Mouse (Mus musculus): ENCODE results near the gene Chic2. TPM values are rescaled to one million over a fixed set of nuclear protein-coding genes. Genes with fewer than 3 reads are reported as not detected.

Gene Chic2
- polyA plus RNA-seq, 1 experiment: 12.7 TPM

DNA sequence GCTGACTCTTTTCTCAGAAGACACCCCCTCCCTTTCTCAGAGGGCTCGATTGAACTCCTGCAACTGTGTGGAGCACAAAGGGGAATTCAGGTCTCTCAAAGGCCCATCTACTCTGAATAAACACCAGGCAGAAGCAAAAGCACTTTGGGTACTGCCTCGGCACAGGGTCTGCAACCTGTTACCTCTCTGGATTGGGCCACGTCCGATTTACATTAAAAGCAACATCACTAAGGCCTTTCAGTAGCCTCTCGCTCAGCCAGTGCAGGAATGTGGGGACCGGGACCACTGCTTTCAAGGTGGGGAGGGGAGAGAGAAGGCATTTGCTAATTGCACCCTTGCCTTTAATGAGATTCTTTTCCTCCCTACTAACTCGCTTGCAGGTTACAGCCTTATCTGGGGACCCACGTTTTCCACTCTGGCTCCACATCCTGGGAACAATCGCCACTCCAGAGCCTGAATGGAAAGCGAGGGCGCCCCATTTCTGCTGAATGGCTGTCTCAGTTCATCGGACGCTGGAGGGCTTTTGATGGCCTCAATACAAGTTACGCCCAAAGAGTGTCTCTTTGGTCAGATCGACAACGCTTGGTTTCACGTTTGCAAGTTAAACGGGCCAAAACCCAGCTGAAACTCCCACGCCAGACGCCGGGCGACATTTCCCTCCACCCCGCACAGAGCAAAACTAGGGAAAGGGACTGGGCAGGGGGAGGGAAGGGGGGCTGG is 26.2 kb upstream of the Chic2 start:
- no peak for DNase-seq
- WGBS: 13% methylated on average over 23 of the region's 23 CpGs
- no peak for TF ChIP-seq POLR2A (IDR thresholded peaks at IDR 0.05; ENCODE audit: control insufficient read depth, extremely low read depth, insufficient read depth, low read length, poor library complexity)
- no peak for TF ChIP-seq CTCF (IDR thresholded peaks at IDR 0.05; ENCODE audit: borderline replicate concordance, control insufficient read depth, extremely low read depth, insufficient read depth, low read length, poor library complexity)
- Histone ChIP-seq H3K27ac (ENCODE audit: control insufficient read depth, insufficient read depth, low read length) (no peak overlapping the region), H3K4me3 (ENCODE audit: control insufficient read depth, insufficient read depth, low read length) (no peak overlapping the region), H3K36me3 (ENCODE audit: control insufficient read depth, insufficient read depth, low read length) (no peaks in the 10 kb centered on the region), H3K4me1 (replicated peaks; ENCODE audit: control insufficient read depth, insufficient read depth, low read length) (peaks cover 12% of the 10 kb centered on the region), H3K27me3 (ENCODE audit: control insufficient read depth, insufficient read depth, low read length) (peaks cover 26% of the 10 kb centered on the region)

DNA sequence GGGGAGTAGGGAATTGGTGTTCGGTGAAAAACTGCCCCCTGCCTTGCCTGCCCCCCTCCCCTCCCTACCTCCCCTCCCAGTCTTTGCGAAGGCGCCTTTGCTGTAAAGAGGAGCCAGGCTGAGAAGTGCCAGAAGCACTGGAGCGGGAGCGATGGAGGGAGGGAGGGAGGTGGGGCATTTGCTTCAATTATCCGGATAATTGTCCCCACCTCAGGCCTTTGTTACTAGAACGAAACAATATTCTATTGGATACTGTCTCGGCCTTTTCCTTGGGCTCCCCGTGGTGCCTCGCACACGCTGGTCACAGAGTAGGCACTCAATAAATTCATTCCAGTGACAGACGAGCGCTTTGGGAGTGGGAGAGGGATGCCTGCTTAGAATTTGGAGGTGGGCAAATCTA is 25.6 kb upstream of the Chic2 start:
- whole genome bisulfite sequencing: 22% methylated on average over 13 of the region's 13 CpGs
- no peak for DNase-seq
- H3K36me3 ChIP-seq (ENCODE audit: control insufficient read depth, insufficient read depth, low read length): no peaks in the 10 kb centered on the region
- H3K4me3 ChIP-seq (ENCODE audit: control insufficient read depth, insufficient read depth, low read length): no peak overlapping the region
- TF ChIP-seq POLR2A (IDR thresholded peaks at IDR 0.05; ENCODE audit: control insufficient read depth, extremely low read depth, insufficient read depth, low read length, poor library complexity) (no peak), CTCF (IDR thresholded peaks at IDR 0.05; ENCODE audit: borderline replicate concordance, control insufficient read depth, extremely low read depth, insufficient read depth, low read length, poor library complexity) (no peak)
- H3K27me3 ChIP-seq (ENCODE audit: control insufficient read depth, insufficient read depth, low read length): peaks cover 20% of the 10 kb centered on the region
- no peak overlapping the region for H3K27ac ChIP-seq (ENCODE audit: control insufficient read depth, insufficient read depth, low read length)
- peaks cover 12% of the 10 kb centered on the region for H3K4me1 ChIP-seq (replicated peaks; ENCODE audit: control insufficient read depth, insufficient read depth, low read length)

DNA sequence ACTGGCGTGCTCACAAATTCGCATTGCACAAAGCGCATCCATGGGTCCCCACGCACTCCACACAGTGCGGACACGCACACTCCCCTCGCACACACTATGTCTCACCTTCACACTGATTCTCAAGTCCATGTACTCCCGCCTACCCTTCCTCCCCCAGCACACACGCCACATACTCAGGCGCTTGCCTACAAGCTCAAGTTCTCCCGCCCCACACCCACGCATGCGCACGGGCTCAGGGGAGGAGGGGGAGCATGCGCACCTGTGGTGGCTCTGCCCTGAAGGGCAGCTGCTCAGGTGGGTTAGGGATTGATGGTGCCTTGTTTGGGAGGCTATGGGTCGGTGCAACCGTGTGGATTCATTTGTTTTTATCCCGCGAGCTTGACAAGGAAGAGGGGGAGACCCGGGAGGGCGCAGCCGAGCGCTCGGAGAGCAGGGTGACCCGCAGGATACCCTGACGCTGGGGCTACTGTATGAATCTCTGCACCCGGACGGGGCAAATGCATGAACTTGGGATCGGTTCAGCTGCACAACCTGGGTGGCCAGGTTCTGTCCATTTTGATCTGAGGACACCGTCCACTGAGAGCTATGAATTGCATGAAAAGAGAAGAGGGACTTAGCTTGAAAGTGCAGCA is 22.7 kb upstream of the Chic2 start:
- Histone ChIP-seq H3K27ac (ENCODE audit: control insufficient read depth, insufficient read depth, low read length) (no peak overlapping the region), H3K4me3 (ENCODE audit: control insufficient read depth, insufficient read depth, low read length) (peak overlapping the region; percentile 36), H3K4me1 (replicated peaks; ENCODE audit: control insufficient read depth, insufficient read depth, low read length) (peaks cover 12% of the 10 kb centered on the region), H3K36me3 (ENCODE audit: control insufficient read depth, insufficient read depth, low read length) (no peaks in the 10 kb centered on the region), H3K27me3 (ENCODE audit: control insufficient read depth, insufficient read depth, low read length) (peaks cover 8% of the 10 kb centered on the region)
- under 1% methylated on average over 30 of the region's 30 CpGs for WGBS
- peak; percentile 90 for DNase-seq
- 0 out of 2 replicates have a peak, but pooled peaks have one; percentile 20 for TF ChIP-seq POLR2A (IDR thresholded peaks at IDR 0.05; ENCODE audit: control insufficient read depth, extremely low read depth, insufficient read depth, low read length, poor library complexity)
- no peak for TF ChIP-seq CTCF (IDR thresholded peaks at IDR 0.05; ENCODE audit: borderline replicate concordance, control insufficient read depth, extremely low read depth, insufficient read depth, low read length, poor library complexity)

DNA sequence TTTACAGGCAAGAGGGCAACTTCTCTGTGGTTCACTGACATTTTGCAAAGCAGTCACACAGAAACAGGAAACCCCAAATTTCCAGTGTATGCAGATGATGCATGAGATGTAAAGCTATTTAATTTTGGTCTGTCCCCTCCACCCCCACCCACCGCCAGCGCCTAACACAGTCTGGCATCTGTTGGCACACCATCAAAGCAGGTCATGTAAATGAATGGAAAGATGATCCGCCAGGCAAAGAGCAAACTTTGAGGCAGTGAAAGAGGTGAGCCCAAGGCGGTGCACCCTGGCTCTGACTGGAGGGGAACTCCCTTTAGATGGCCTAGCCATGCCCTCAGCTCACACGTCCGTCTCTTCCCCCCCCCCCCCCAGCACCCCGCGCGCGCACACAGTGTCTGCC is 22.1 kb upstream of the Chic2 start:
- no peaks in the 10 kb centered on the region for H3K36me3 ChIP-seq (ENCODE audit: control insufficient read depth, insufficient read depth, low read length)
- no peak for DNase-seq
- H3K27me3 ChIP-seq (ENCODE audit: control insufficient read depth, insufficient read depth, low read length): peaks cover 5% of the 10 kb centered on the region
- no peak overlapping the region for H3K27ac ChIP-seq (ENCODE audit: control insufficient read depth, insufficient read depth, low read length)
- peaks cover 12% of the 10 kb centered on the region for H3K4me1 ChIP-seq (replicated peaks; ENCODE audit: control insufficient read depth, insufficient read depth, low read length)
- peak overlapping the region; percentile 36 for H3K4me3 ChIP-seq (ENCODE audit: control insufficient read depth, insufficient read depth, low read length)
- WGBS: 3% methylated on average over 9 of the region's 10 CpGs
- TF ChIP-seq CTCF (IDR thresholded peaks at IDR 0.05; ENCODE audit: borderline replicate concordance, control insufficient read depth, extremely low read depth, insufficient read depth, low read length, poor library complexity): no peak
- TF ChIP-seq POLR2A (IDR thresholded peaks at IDR 0.05; ENCODE audit: control insufficient read depth, extremely low read depth, insufficient read depth, low read length, poor library complexity): no peak

DNA sequence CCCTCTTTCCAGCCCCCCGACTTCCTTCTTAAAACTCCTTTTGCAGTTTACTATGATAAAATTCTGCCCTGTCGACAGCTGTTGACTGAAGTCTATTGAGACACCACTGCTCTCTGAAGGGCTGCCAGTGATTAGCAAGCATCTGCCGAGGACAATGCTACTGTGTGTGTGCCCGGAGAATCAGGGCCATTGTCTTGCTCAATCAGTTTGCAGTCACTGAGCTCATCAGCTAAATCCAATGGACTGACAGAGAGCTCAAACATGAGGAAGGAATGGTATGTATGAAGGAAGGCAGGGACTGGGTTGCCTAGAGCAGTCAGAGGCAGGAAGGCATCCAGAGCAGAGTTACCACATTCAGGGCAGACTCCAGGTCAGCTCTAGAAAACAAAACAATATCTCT is 18.6 kb upstream of the Chic2 start:
- Histone ChIP-seq H3K4me3 (ENCODE audit: control insufficient read depth, insufficient read depth, low read length) (no peak overlapping the region), H3K27ac (ENCODE audit: control insufficient read depth, insufficient read depth, low read length) (no peak overlapping the region), H3K27me3 (ENCODE audit: control insufficient read depth, insufficient read depth, low read length) (no peaks in the 10 kb centered on the region), H3K4me1 (replicated peaks; ENCODE audit: control insufficient read depth, insufficient read depth, low read length) (peaks cover 12% of the 10 kb centered on the region), H3K36me3 (ENCODE audit: control insufficient read depth, insufficient read depth, low read length) (no peaks in the 10 kb centered on the region)
- no peak for DNase-seq
- WGBS: 89% methylated on average over 4 of the region's 4 CpGs
- TF ChIP-seq CTCF (IDR thresholded peaks at IDR 0.05; ENCODE audit: borderline replicate concordance, control insufficient read depth, extremely low read depth, insufficient read depth, low read length, poor library complexity): no peak
- no peak for TF ChIP-seq POLR2A (IDR thresholded peaks at IDR 0.05; ENCODE audit: control insufficient read depth, extremely low read depth, insufficient read depth, low read length, poor library complexity)

DNA sequence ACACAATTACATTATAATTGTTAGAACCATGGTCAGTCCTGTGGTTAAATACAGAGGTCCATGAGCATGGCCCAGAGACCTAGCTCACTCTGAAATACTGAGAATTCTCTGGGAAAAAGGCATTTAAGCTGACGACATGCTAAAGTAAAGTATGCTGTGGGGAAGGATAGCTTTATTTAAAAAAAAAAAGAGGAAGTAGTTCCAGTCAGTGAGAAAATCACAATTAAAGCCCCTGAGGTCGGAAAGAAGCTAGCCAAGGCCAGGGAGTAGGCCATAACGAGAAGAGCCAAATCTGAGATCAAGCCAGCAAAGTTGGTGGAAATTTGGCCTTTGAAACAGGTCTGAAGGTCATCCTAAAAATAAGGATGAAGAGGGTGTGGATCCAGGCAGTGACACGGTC is 6.5 kb upstream of the Chic2 start:
- TF ChIP-seq CTCF (IDR thresholded peaks at IDR 0.05; ENCODE audit: borderline replicate concordance, control insufficient read depth, extremely low read depth, insufficient read depth, low read length, poor library complexity) (no peak), POLR2A (IDR thresholded peaks at IDR 0.05; ENCODE audit: control insufficient read depth, extremely low read depth, insufficient read depth, low read length, poor library complexity) (no peak)
- no peaks in the 10 kb centered on the region for H3K36me3 ChIP-seq (ENCODE audit: control insufficient read depth, insufficient read depth, low read length)
- DNase-seq: no peak
- no peaks in the 10 kb centered on the region for H3K4me1 ChIP-seq (replicated peaks; ENCODE audit: control insufficient read depth, insufficient read depth, low read length)
- H3K4me3 ChIP-seq (ENCODE audit: control insufficient read depth, insufficient read depth, low read length): no peak overlapping the region
- no peaks in the 10 kb centered on the region for H3K27me3 ChIP-seq (ENCODE audit: control insufficient read depth, insufficient read depth, low read length)
- 49% methylated on average over 4 of the region's 4 CpGs for WGBS
- no peak overlapping the region for H3K27ac ChIP-seq (ENCODE audit: control insufficient read depth, insufficient read depth, low read length)
